Mouse (Mus musculus): ENCODE results near the gene Snrnp27. TPM values are rescaled to one million over a fixed set of nuclear protein-coding genes. Genes with fewer than 3 reads are reported as not detected.
A peak's percentile ranks its signal among the peaks of the same experiment; 100 is the strongest.

Gene Snrnp27
- polyA plus RNA-seq, 1 experiment, result 375 TPM

DNA sequence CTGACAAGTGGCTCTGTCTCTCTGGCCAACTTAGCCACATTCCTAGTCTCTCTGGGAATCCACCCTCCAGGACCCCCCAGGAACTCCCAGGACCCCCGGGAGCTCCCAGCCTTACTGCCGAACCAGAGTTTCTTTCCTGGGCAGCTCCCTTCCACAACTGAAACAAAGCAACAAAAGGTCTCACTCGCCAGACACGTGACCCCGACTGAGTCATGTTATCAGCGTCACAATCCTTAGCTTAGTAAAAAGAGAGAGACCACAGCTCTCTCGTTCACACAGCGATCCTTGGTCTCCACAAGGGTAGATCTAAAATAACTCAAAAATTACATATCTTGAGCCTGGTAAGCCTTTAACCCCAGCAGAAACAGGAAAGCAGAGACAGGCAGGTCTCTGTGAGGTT, 42.6 kb downstream of the Snrnp27 start:
- Histone ChIP-seq H3K4me1 (peaks cover 97% of the 10 kb centered on the region), H3K36me3 (replicated peaks; ENCODE audit: low read length) (peaks cover 24% of the 10 kb centered on the region), H3K27me3 (replicated peaks) (no peaks in the 10 kb centered on the region), H3K9me3 (no peaks in the 10 kb centered on the region), H3K4me3 (replicated peaks) (no peak overlapping the region)
- no peak for TF ChIP-seq GATA1 (IDR thresholded peaks at IDR 0.05; ENCODE audit: borderline replicate concordance, low read length)
- TF ChIP-seq FLI1 (IDR thresholded peaks at IDR 0.05; ENCODE audit: low read length), result no peak

DNA sequence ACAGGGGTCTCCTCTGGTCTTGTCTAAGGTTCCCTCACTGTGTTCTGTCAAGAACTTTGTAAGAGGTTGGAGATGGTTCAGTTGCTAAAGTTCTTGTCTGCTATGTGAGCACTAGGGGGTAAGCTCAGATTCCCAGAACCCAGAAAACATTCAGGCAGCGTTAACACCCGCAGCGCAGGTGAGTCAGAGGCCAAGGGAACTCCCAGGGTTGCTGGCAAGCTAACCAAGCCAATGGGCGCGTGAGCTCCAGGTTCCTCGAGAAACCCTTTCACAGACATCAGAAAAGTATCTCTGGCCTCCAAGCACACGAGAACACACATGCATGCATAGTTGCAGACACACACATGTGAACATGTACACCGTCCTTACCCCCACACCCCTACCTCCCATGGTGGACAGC, 43.5 kb downstream of the Snrnp27 start:
- TF ChIP-seq FLI1 (IDR thresholded peaks at IDR 0.05; ENCODE audit: low read length) (no peak), GATA1 (IDR thresholded peaks at IDR 0.05; ENCODE audit: borderline replicate concordance, low read length) (no peak)
- Histone ChIP-seq H3K27me3 (replicated peaks) (no peaks in the 10 kb centered on the region), H3K4me3 (replicated peaks) (peak overlapping the region; percentile 84), H3K9me3 (no peaks in the 10 kb centered on the region), H3K4me1 (peaks cover 97% of the 10 kb centered on the region), H3K36me3 (replicated peaks; ENCODE audit: low read length) (peaks cover 15% of the 10 kb centered on the region)

DNA sequence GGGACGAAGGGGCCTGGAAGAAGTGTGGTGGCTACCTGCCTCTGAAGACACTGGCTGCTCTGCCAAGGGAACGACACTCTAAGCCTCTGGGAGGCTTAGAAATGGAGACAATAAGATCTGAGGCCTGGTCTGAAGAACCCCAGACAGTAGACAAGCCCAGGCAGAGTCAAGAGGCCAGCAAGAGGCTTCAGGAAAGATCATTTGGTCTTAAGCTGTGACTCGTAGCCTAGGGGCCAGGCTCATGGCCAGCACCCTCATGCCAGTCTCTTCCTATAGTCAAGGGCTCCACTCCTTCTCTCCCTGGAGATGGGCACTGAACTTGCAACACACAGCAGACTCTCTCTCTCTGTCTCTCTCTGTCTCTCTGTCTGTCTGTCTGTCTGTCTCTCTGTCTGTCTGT, 44.2 kb downstream of the Snrnp27 start:
- peaks cover 10% of the 10 kb centered on the region for H3K36me3 ChIP-seq (replicated peaks; ENCODE audit: low read length)
- no peaks in the 10 kb centered on the region for H3K27me3 ChIP-seq (replicated peaks)
- no peak for TF ChIP-seq FLI1 (IDR thresholded peaks at IDR 0.05; ENCODE audit: low read length)
- TF ChIP-seq GATA1 (IDR thresholded peaks at IDR 0.05; ENCODE audit: borderline replicate concordance, low read length), result no peak
- H3K4me1 ChIP-seq, result peaks cover 97% of the 10 kb centered on the region
- H3K9me3 ChIP-seq, result no peaks in the 10 kb centered on the region
- H3K4me3 ChIP-seq (replicated peaks), result peak overlapping the region; percentile 86

DNA sequence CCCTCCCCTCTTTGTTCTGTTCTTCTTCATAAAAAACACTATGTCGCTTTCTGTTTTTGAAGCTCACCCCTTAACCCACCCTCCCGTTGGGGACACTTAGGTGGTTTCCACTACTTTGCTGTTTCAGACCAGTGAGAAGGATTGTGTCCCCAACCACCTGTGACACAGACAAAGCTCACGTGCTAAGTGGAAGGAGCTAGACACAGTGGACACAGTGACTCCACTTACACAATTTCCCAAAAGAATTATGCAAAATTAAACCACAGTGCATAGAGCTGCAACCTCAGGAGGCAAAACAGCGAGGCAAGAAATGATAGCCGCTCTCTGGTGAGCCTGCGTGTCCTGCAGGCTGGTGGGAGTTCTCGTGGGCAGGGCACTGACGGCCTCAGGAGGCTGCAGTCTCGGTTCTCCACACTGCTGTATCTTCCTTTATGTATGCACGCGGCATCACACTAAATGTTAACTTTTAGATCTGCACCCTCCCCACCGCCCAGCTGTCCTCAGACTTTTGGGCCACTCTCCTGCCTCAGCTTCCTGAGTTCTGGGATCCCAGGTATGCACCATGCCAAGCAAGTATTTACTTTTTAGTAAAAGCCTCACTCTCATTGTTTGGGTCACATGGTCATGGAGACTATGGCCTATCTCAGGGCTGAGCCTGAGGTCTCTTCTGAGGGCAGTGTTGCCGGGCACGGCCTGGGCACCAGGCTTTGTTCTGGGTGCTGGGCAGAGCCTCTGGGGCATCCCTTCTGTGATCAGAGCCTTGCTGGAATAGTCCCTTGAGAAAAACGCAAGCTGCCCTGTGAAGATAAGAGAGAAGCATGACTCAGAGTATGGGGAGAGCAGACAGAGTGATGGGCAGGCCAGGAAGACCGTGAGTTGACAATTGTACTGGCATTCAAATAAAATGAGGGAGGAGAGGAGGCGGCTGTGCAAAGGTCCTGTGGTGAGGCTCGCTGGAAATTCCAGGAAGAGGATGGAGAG, 44.9 kb downstream of the Snrnp27 start:
- TF ChIP-seq FLI1 (IDR thresholded peaks at IDR 0.05; ENCODE audit: low read length) (no peak), GATA1 (IDR thresholded peaks at IDR 0.05; ENCODE audit: borderline replicate concordance, low read length) (peak; percentile 93)
- H3K4me1 ChIP-seq, result peaks cover 97% of the 10 kb centered on the region

DNA sequence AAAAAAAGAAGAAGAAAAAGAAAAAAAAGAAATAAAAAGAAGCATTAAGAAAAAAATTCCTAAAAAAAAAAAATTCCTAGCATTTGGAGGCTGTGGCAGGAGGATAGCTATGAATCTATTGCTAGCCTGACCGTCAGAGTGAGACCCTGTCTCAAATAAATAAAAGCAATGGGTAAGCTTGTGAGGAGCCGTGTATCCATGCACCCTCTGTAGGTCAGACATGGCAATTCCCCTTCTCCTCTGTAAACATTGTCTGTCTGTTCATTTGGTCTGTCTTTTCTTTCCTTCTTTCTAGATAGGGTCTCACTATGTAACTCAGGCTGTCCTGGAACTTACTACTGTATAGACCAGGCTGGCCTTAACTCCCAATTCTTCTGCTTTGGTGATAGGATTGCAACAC, 45.9 kb downstream of the Snrnp27 start:
- TF ChIP-seq GATA1 (IDR thresholded peaks at IDR 0.05; ENCODE audit: borderline replicate concordance, low read length), result no peak
- TF ChIP-seq FLI1 (IDR thresholded peaks at IDR 0.05; ENCODE audit: low read length), result no peak
- H3K36me3 ChIP-seq (replicated peaks; ENCODE audit: low read length), result peaks cover 4% of the 10 kb centered on the region
- peaks cover 97% of the 10 kb centered on the region for H3K4me1 ChIP-seq
- peak overlapping the region; percentile 84 for H3K4me3 ChIP-seq (replicated peaks)
- H3K27me3 ChIP-seq (replicated peaks), result no peaks in the 10 kb centered on the region
- H3K9me3 ChIP-seq, result no peaks in the 10 kb centered on the region

More for the DNA sequence above, 44.9 kb downstream of the Snrnp27 start:
- Histone ChIP-seq H3K9me3 (no peaks in the 10 kb centered on the region), H3K27me3 (replicated peaks) (no peaks in the 10 kb centered on the region), H3K4me3 (replicated peaks) (peak overlapping the region; percentile 86), H3K36me3 (replicated peaks; ENCODE audit: low read length) (peaks cover 6% of the 10 kb centered on the region)

DNA sequence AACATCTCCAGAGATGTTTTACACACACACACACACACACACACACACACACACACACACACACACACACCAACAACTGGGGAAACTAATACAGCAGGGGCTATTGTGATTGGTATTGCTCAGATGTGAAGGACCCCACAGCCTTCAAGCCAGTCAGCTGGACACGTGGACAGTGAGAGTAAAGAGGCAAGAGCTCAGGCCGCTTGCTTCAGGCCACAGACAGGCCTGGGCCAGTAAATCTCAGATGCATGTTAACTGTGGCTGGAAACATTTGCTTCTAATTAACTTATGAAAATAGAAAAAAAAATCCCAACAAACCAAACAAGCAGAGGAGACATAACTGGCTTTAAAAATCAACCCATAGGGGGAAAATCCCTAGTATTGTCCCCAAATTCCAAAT, 46.5 kb downstream of the Snrnp27 start:
- no peaks in the 10 kb centered on the region for H3K27me3 ChIP-seq (replicated peaks)
- no peaks in the 10 kb centered on the region for H3K9me3 ChIP-seq
- H3K36me3 ChIP-seq (replicated peaks; ENCODE audit: low read length), result peaks cover 4% of the 10 kb centered on the region
- H3K4me3 ChIP-seq (replicated peaks), result no peak overlapping the region
- no peak for TF ChIP-seq GATA1 (IDR thresholded peaks at IDR 0.05; ENCODE audit: borderline replicate concordance, low read length)
- no peak for TF ChIP-seq FLI1 (IDR thresholded peaks at IDR 0.05; ENCODE audit: low read length)
- peaks cover 97% of the 10 kb centered on the region for H3K4me1 ChIP-seq

DNA sequence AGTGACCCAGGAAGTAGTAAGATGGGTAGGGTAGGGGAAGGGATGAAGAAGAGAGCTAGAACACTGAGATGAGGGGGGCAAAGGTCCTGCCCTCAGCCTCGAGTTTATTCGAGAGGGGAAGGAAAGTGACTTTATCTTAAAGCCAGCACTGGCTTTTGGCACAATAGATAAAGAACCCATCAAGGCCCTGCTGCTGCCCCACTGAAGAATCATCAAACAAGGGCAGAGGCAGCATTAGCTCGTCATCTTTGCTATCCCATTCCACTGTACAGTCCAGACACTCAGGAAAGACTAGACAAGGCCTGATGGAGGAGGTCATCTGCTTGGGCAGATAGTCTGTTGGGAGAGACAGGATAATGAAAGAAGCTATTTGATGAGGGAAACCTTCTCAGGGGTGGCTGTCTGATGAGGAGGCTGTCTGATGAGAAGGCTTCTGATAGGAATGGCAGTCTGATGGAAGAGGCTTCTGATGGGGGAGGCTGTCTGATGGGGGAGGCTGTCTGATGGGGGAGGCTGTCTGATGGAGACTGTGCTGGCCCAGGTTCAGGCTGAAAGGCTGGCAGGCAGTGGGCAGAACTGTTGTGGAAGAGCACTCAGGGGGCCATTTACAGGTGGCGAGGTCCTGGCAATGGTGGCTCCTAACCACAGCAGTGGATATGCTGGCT, 47.0 kb downstream of the Snrnp27 start:
- H3K4me3 ChIP-seq (replicated peaks), result peak overlapping the region; percentile 71

DNA sequence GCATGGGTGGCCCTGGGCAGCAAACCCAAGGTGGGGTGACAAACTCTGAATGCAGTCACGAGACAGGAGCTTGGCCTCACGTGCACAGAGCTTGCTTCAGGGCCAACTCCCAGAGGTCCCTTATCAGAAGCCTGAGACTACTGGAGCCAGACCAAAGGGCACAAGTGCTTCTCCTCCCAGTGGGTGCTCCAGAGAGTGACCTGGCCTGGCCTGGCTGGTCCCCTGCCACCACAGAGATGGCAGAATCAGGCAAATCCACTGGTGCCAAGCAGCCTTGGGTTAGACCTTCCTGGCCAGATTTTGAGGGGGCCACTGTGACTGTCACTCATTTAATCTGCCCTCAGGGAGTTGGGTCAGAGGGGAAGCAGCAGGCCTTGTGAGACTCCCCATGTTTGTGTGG, 47.8 kb downstream of the Snrnp27 start:
- Histone ChIP-seq H3K9me3 (no peaks in the 10 kb centered on the region), H3K27me3 (replicated peaks) (no peaks in the 10 kb centered on the region), H3K36me3 (replicated peaks; ENCODE audit: low read length) (peaks cover 4% of the 10 kb centered on the region), H3K4me1 (peaks cover 89% of the 10 kb centered on the region), H3K4me3 (replicated peaks) (peak overlapping the region; percentile 50)
- TF ChIP-seq GATA1 (IDR thresholded peaks at IDR 0.05; ENCODE audit: borderline replicate concordance, low read length) (no peak), FLI1 (IDR thresholded peaks at IDR 0.05; ENCODE audit: low read length) (no peak)

More for the DNA sequence above, 47.0 kb downstream of the Snrnp27 start:
- H3K9me3 ChIP-seq, result no peaks in the 10 kb centered on the region
- peaks cover 4% of the 10 kb centered on the region for H3K36me3 ChIP-seq (replicated peaks; ENCODE audit: low read length)
- H3K4me1 ChIP-seq, result peaks cover 94% of the 10 kb centered on the region
- H3K27me3 ChIP-seq (replicated peaks), result no peaks in the 10 kb centered on the region
- TF ChIP-seq GATA1 (IDR thresholded peaks at IDR 0.05; ENCODE audit: borderline replicate concordance, low read length) (no peak; the same call in 2 of the 3 replicates), FLI1 (IDR thresholded peaks at IDR 0.05; ENCODE audit: low read length) (no peak)

DNA sequence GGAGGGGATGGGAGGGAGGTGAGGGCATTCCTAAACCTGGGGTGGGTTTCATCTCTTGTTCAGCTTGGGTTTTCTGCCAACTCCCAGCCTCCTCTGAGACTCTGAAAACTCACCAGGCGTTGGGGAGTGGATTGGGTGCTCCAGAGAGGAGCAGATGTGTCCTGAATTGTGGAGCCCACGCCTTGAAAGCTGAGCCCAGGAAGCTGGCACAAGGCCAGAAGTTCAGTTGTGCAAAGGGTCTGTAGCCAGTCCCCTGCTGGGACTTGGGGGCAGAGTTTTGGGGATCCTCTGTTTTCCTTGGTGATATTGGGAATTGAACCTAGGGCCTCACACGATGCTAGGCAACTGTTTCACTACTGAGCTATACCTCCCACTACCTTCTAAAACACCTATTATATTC, 54.2 kb downstream of the Snrnp27 start:
- H3K36me3 ChIP-seq (replicated peaks; ENCODE audit: low read length), result no peaks in the 10 kb centered on the region
- H3K9me3 ChIP-seq, result no peaks in the 10 kb centered on the region
- peaks cover 13% of the 10 kb centered on the region for H3K27me3 ChIP-seq (replicated peaks)
- peaks cover 59% of the 10 kb centered on the region for H3K4me1 ChIP-seq
- TF ChIP-seq GATA1 (IDR thresholded peaks at IDR 0.05; ENCODE audit: borderline replicate concordance, low read length) (no peak), FLI1 (IDR thresholded peaks at IDR 0.05; ENCODE audit: low read length) (no peak)
- no peak overlapping the region for H3K4me3 ChIP-seq (replicated peaks)

DNA sequence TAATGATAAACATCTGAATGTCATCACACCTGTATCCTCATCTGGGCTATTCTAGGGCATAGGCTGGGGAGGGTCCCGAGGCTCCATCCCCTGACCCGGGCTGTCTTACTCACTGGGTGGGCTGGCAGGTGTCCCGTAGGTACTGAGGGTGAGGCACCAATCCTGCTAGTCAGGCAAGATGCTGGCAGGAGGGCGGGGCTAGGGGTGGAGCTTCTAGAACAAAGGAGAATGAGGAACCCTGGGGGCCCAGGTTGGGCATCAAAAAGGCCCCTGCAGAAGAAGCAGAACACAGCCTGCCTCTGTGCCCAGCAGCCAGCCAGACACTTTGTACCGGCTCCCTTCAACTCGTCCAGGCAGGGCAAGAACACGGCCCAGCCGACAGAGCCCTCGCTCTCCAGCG, 56.4 kb downstream of the Snrnp27 start, which contains the start of gene Asprv1:
Gene Asprv1, plus strand, starts transcription at position 219 of the 400 bp plus-strand sequence.
- Histone ChIP-seq H3K27me3 (replicated peaks) (peaks cover 22% of the 10 kb centered on the region), H3K4me3 (replicated peaks) (no peak within 1 kb of the TSS), H3K36me3 (replicated peaks; ENCODE audit: low read length) (no peaks in the 10 kb centered on the region), H3K9me3 (no peaks in the 10 kb centered on the region), H3K4me1 (peaks cover 49% of the 10 kb centered on the region)
- no peak for TF ChIP-seq FLI1 (IDR thresholded peaks at IDR 0.05; ENCODE audit: low read length)
- TF ChIP-seq GATA1 (IDR thresholded peaks at IDR 0.05; ENCODE audit: borderline replicate concordance, low read length), result no peak

Other genes with a start within 250 kb of the Snrnp27 start
- gene C87436, start 246.1 kb downstream of the Snrnp27 start, polyA plus RNA-seq (2012; ENCODE audit: insufficient read depth, low replicate concordance), result 5.3 TPM in 1 of 2 replicates, not detected in the other
- 984 and 2,235 TPM in 2 replicates for gene Pcbp1, start 158.2 kb downstream of the Snrnp27 start, polyA plus RNA-seq (2012; ENCODE audit: insufficient read depth, low replicate concordance)
- 0.64 TPM in 1 of 2 replicates, not detected in the other for gene Asprv1, start 56.4 kb downstream of the Snrnp27 start, polyA plus RNA-seq (2012; ENCODE audit: insufficient read depth, low replicate concordance)
- gene Mxd1, start 15.4 kb downstream of the Snrnp27 start, polyA plus RNA-seq (2012; ENCODE audit: insufficient read depth, low replicate concordance), result 45.0 and 47.5 TPM in 2 replicates
- 4.3 and 7.1 TPM in 2 replicates for gene Gmcl1, start 48.9 kb upstream of the Snrnp27 start, polyA plus RNA-seq (2012; ENCODE audit: insufficient read depth, low replicate concordance)
- 2.0 and 21.6 TPM in 2 replicates for gene Anxa4, start 109.1 kb upstream of the Snrnp27 start, polyA plus RNA-seq (2012; ENCODE audit: insufficient read depth, low replicate concordance)
- 2.2 and 6.8 TPM in 2 replicates for gene Aak1, start 165.0 kb upstream of the Snrnp27 start, polyA plus RNA-seq (2012; ENCODE audit: insufficient read depth, low replicate concordance)

Data from megakaryocyte, embryonic 14.5 days (primary cell).